Mouse (Mus musculus) common myeloid progenitor, adult 5-6 weeks (primary cell): ENCODE measurements at regions not wholly inside any gene's neighbourhood (a gene's known extent, or its start where the extent isn't known, plus 50 kb on each side); places are given as distances from the start of the nearest gene placed in this dataset.

Experiments
- ATAC-seq: replicated peaks from 2 replicates; pipeline ENCODE4 v1.8.0; 2016; ENCODE audit warnings: low read depth, mild to moderate bottlenecking, moderate TSS enrichment, inconsistent platforms; ENCODE audit not compliant: poor library complexity, severe bottlenecking

DNA sequence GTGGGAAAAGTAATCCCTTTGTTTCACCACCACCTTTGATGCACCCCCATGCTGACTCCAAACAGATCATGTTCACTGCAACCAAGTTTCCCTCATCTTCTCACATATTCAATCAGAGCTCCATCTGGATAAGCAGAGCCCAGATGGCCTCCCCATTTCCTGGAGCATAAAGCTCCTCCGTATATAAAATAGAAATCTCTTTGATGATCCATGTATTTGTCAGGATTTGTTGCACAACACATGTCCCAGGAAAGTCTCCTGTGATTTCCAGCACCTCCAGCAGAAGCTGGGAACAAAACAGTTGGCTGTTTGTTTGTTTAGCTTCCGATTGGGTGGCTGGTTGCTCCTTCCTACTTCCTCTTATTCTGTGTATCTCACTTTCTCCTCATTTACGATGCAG is 364.9 kb downstream of the Mllt3 start:
- no peak for ATAC-seq

DNA sequence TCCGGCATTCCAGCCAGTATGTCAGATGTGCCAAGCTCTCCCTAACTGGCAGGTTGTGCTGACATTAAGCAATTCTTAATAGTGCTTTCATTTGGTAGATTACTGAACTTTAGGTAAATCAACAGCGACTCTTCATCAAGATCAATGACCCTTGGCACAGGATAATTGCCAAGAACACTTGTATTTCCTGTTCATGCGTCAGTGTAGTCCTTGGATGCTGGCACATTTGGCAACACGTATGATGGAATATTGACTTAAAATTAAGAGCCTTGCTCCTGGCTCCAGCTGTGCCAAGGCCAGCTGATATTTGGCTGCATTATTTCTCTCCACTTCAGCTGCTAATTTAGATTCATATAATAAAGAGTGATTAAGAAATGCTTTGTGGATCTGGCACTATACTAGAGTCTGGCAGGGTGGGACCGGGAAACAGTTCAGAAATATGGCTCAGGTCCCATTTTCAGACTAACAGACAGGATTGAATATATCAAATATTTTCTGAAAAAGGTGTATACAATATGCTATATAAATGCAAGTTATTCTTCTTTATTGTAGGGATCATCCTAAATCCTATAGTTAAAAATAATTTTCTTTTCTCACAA is 365.5 kb downstream of the Mllt3 start:
- ATAC-seq: no peak

DNA sequence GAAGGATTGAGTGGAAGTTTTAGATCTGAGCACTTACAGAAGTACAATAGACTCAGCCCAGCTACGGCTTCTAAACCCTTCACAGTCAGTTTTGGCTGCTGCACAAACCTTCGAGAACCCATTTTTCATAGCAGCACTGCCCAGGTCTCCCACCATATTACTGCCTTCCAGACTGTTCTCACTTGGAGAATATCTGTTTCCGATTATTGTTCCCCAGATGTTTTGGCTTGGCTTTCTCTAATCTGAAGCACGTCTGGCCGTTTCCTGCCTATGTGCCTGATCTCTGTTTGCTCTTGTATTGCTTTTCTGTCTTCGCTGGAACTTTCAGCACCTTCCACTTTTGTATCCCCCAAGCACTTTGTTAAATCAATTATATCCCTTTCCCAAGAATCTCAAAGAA is 368.0 kb downstream of the Mllt3 start:
- no peak for ATAC-seq

DNA sequence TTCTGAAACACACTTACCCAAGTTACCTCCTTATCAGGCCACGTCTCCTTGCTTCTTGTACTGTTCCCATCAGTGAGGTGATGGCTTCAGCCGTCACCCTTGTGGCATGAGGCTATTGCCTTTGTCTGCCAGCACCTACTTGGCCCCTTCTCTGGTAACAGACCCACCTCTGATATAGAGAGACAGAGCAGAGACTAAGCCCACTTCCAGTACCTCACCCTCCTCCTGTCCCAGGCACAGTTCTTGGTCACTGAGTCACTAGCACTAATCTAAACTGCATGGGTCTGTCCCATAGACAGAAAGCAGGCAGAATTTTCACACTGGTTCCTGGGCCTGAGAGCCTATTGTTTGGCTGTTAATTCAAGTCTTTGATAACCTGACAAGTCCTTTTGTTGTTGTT is 370.3 kb downstream of the Mllt3 start:
- ATAC-seq: no peak

GRCm38 (mm10) chr4:87658316-87658715 is 374.8 kb downstream of the Mllt3 start:
- no peak for ATAC-seq

DNA sequence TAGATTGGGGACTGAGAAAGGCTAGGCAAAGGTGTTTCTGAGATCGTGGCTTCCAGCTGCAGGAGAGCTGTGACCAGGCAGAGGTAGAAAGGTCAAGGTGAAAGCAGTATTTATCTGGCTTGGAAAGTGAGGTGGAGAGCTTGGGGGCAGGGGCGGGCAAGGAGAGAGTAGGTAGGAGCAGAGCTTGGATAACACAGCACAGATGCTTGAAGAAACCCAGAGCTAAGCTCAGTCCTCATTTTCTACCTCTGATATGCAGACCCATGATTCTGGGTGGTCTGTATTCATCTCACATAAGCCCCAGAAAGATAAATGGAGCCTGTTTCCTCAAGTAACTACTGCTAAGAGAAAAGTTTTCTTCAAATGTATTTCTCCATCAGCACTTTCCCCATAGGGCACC is 375.3 kb downstream of the Mllt3 start:
- no peak for ATAC-seq

DNA sequence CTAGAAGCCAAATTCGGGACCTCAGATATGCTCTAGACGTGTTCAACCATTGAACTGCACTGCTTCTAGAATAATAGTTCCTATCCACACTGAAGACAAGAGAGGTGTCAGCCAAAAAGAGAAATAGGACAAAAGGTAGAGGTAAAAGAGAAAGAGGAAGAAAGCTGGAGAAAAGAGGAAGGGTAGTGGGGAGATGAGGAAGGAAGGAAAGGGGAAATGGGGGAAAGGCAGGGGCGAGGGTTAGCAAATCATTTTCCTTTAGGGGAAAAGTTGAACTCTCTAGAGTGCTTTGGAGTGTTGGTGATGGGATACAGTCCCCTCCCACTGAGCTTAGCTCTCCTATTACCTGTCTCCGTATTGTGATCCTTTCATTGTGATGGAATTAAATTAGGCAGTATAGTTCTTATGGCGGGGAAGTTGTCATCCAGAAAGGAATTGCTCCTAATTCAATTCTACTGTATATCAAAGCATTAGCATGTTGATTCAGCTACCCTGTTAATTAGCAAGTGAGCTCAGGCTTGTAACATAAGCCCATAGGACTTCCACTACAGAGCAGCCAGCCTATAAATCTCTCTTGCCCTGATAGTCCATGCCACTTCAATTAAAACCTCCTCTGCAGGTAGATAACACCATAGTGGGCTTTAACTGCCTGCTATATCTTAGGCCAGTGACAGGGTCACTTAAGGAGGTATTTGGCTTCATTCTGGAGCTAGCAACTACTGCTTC is 379.6 kb downstream of the Mllt3 start:
- peak; percentile 32; the same call in 1 of the 2 replicates for ATAC-seq

DNA sequence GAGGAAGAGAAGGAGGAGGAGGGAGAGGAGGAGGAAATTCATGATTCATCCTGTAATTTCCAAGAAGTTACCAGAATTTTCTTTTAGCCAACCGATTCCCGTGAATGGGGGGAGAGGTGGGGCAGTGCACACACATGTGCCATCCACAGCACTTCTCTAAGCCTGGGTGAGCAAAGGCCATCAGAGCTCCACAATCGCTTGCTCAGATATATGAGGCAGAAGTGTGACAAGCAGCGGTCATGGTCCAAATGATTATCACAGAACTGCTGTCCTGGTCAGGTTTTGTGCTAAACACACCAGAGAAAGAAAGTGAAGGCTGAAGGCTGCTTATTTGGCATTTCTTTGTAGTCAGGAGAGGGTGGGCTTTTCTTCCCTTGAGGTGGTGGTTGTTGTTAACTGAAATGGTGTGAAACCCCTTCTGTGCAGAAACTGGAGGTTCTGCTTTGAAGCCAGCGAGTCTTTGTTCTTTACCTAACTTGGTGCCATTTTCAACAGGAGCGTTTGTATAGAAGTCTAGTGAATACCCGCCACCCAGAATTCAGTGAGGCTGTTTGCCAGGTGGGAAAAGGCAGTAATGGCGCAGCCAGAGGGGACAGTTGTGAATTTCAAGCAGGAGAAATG is 380.7 kb downstream of the Mllt3 start:
- ATAC-seq: no peak

- ATAC-seq: no peak
Observed at GRCm38 (mm10) chr4:87651275-87651674, 381.9 kb downstream of the Mllt3 start.

DNA sequence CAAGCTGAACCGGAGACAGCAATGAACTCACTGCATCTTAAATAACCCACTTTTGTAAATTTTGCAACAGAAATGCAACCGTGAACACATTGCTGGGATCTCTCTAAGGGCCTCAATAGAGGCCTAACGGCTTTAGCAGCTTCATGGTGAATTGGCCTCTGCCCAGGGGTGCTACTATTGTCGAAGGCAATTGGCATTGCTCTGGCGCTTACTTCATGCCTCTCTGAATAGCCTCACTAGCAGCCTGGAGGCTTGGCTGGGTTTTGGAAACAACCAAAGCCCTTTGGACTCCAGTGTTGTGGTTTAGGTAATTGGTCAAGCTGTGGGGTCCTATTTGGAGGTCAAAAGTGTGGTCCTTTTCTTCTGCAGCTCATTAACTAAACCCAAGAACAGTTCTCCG is 382.3 kb downstream of the Mllt3 start:
- ATAC-seq: no peak

- no peak for ATAC-seq
Observed at GRCm38 (mm10) chr4:87650393-87650792, 382.8 kb downstream of the Mllt3 start.

GRCm38 (mm10) chr4:87648919-87649318 is 384.2 kb downstream of the Mllt3 start:
- ATAC-seq: no peak

- ATAC-seq: peak; percentile 32
Observed at GRCm38 (mm10) chr4:87647932-87648911, 384.9 kb downstream of the Mllt3 start.

DNA sequence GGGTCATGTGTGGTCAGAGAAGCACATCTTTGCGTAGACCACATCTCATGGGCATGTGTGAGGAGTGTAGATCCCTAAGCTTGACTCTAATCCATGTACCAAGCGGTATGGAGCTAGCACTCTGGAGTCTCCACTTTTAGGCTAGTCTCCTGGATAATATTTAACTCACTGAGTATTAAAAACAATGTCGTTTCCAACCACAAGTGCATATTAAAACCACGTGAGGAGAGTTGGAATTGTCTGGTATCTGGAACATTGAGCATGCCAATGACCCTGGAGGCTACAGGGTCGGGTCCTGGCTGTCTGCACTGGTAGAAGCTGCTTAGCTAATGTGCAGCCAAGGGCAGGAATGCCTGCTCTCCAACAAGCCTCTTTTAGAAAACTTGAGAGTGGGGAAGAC is 391.2 kb downstream of the Mllt3 start:
- no peak for ATAC-seq

- no peak for ATAC-seq
Observed at GRCm38 (mm10) chr4:87641551-87641950, 391.6 kb downstream of the Mllt3 start.

GRCm38 (mm10) chr4:87638380-87638646 is 394.9 kb downstream of the Mllt3 start:
- no peak for ATAC-seq

DNA sequence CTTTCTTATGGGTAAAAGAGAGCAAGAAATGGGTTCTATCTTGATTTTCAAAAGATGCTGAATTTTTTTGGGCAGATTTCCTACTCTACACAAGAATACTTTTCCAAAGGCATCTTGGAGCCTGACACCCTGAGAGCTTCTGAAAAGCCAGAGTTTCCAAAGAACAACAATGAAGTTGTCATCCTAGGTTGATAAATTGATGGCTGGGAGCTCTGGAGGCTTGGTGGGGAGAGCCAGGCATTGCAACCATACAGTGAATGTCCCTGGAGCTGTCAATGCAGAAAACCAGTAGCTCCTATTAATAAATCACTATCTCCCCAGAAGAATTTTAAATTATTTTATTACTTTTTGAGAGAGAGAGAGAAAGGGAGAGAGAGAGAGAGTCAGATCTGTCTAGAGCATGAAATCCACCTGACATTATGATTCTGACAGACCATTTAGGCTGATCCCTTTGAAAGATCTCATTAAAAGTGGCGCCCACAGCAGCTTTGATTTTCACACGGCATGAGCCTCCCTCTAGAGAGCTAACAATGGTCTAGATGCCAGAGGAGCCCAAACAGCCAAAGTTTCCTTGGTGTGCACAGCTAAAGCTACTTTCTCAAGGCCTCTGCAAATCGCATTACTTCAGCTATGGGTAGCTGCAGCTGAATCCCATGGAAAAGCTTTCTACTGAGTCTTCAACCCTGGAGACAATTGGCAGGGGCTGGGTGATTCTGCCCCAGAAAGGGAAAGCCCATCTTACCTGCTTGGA is 395.4 kb downstream of the Mllt3 start:
- no peak for ATAC-seq

- ATAC-seq: no peak
Observed at GRCm38 (mm10) chr4:87611116-87611515, 380.8 kb upstream of the Slc24a2 start.

DNA sequence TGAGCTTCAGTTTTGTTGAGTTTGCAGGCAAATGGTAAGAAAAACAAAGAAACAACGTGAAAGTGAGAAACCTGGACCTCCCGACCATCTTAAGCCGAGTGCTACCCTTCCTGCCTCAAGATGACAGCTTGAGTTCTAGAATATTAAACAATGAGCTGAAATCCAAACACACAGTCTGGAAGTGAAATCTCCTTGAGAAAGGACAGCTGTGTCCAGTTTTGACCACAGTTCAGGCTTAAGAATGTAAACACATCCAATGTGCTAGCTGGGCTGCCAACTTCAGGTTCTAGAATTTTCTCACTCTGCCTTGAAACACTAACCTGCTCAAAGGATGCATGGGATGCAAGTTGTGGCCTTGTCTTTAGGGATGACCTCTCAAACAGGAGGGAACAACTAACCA is 363.4 kb upstream of the Slc24a2 start:
- ATAC-seq: no peak

DNA sequence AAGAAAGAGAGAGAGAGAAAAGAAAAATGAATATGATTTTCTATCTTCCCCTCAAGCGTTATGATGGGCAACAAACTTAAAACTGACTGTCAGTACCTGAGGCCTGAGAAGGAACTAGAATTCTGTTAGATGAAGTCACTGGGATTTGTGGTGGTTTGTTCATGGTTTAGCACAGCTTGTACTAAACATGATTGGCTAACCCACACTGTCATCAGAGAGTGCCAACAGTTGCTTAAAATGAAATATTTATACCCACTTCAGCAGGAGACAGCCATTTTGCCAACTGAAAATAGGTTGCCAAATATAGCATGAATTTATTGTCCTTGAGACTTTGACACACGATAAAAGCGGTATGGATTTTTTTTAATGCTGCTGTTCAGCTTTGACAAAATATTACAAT is 360.5 kb upstream of the Slc24a2 start:
- no peak for ATAC-seq
